Mouse (Mus musculus): ENCODE measurements at regions not wholly inside any gene's neighbourhood (a gene's known extent, or its start where the extent isn't known, plus 50 kb on each side); places are given as distances from the start of the nearest gene placed in this dataset.

DNA sequence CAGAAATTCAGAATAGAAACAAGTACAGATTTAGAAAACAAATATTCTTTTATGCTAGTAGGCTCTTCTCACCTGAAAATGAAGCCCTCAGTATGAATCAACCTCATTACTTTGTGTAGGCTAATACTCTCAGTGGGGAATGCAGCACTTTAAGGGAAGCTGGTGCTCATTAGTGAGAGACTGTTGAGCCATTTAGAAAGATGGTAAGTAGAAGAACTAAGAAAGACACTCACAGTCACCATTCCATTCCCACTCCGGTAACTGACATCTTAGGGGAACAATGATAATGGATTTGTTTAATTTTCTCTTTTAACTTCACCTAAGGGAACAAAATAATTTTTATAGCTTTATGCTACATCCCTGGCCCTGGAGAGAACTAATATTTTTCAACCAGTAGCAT, 648.0 kb upstream of the Nova1 start:
- Histone ChIP-seq H3K9me3 (no peaks in the 10 kb centered on the region), H3K36me3 (no peaks in the 10 kb centered on the region), H3K4me2 (replicated peaks) (no peak overlapping the region), H3K27me3 (no peaks in the 10 kb centered on the region), H3K4me3 (no peak overlapping the region), H3K4me1 (no peaks in the 10 kb centered on the region), H3K9ac (no peak overlapping the region), H3K27ac (no peak overlapping the region)
- 78% methylated on average over 1 of the region's 1 CpGs for WGBS
- ATAC-seq (ENCODE audit: low FRiP score, low read depth), result no peak

DNA sequence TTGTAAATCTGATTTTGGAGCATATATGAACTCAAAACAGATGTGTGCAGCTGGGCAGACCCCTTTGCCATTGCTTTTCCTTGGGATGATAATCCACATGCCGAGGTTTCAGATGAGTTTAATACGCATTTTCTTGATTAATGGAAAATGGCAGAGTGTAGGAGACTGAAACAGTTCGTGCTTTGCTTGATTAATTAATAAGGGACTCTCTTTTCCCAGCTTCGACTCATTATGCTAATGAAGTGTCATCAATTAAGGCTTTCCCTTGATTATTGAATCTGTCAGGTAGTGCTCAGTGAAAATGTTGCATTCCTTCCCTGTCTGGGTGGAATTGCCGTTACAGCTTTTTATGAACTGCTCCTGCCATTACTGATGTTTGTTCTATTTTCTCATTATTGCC, 647.2 kb upstream of the Nova1 start:
- H3K4me1 ChIP-seq, result no peaks in the 10 kb centered on the region
- no peaks in the 10 kb centered on the region for H3K27me3 ChIP-seq
- no peak overlapping the region for H3K4me2 ChIP-seq (replicated peaks)
- ATAC-seq (ENCODE audit: low FRiP score, low read depth), result no peak
- H3K9me3 ChIP-seq, result no peaks in the 10 kb centered on the region
- no peak overlapping the region for H3K27ac ChIP-seq
- no peak overlapping the region for H3K4me3 ChIP-seq
- H3K36me3 ChIP-seq, result no peaks in the 10 kb centered on the region
- no peak overlapping the region for H3K9ac ChIP-seq
- whole genome bisulfite sequencing, result 62% methylated on average over 5 of the region's 5 CpGs

DNA sequence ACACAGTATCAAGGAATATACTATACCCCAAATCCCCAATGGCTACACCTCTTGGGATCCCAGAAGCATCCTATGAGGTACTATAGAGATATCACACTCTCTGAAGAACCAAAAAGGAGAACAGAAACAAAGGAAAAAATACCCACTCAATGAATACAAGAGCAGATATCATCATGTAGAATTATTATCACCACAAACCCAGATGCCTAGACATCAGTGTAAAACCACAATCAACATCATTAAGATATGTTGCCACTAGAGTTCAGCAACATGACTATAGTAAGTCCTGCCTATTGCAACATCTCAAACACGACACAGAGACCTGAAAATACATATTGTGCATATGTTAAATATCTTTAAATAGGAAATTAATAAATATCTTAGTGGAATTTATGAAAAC, 612.9 kb upstream of the Nova1 start:
- no peaks in the 10 kb centered on the region for H3K27me3 ChIP-seq
- no peak overlapping the region for H3K27ac ChIP-seq
- H3K9ac ChIP-seq, result no peak overlapping the region
- 57% methylated on average over 1 of the region's 1 CpGs for WGBS
- no peaks in the 10 kb centered on the region for H3K4me1 ChIP-seq
- H3K4me2 ChIP-seq (replicated peaks), result no peak overlapping the region
- ATAC-seq (ENCODE audit: low FRiP score, low read depth), result no peak
- H3K36me3 ChIP-seq, result no peaks in the 10 kb centered on the region
- H3K9me3 ChIP-seq, result no peaks in the 10 kb centered on the region; the same call in 1 of the 2 replicates
- no peak overlapping the region for H3K4me3 ChIP-seq

DNA sequence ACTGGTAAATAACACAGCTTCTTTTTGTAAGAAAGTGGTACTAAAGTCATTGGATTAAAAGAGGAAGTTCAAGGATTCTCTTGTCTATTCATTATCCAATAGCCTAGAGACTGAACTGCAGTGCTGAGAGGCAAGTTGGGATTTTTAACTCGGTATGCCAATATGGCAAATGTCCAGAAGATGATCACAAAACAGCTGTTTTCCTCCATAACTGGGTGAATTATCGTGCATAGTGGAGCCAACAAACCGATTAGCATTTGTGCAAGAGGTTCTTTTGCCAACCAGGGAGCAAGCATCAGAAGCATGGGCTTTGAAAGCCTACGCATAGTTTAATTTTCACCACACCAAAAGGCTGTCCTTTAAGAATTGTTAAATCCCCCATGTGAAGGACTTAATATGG, 593.5 kb upstream of the Nova1 start:
- H3K4me3 ChIP-seq, result no peak overlapping the region
- WGBS, result 82% methylated on average over 4 of the region's 4 CpGs
- no peak for ATAC-seq (ENCODE audit: low FRiP score, low read depth)
- H3K9me3 ChIP-seq, result no peaks in the 10 kb centered on the region
- H3K36me3 ChIP-seq, result no peaks in the 10 kb centered on the region
- no peak overlapping the region for H3K4me2 ChIP-seq (replicated peaks)
- H3K9ac ChIP-seq, result no peak overlapping the region
- H3K4me1 ChIP-seq, result no peaks in the 10 kb centered on the region
- H3K27ac ChIP-seq, result no peak overlapping the region
- H3K27me3 ChIP-seq, result no peaks in the 10 kb centered on the region

DNA sequence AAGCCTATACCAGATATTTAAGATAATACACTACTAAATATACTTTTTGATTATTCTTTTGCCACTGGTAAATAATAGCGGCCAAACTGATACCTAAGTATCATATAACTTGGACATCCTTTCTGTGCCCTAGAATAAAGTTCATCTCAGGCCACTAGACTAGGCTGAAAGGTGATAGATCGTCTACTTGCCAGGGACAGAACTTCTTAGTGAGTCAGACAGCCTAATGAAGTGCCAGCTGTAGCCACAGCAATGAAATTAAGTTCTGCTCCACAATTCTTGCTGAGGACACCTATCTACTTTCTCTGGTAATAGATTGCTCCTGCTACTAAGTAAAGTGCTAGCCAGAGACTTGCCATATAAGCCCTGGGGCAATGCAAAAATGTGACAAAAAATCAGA, 587.8 kb upstream of the Nova1 start:
- WGBS, result 79% methylated on average over 2 of the region's 2 CpGs
- H3K4me2 ChIP-seq (replicated peaks), result no peak overlapping the region
- no peaks in the 10 kb centered on the region for H3K9me3 ChIP-seq
- no peaks in the 10 kb centered on the region for H3K4me1 ChIP-seq
- H3K36me3 ChIP-seq, result no peaks in the 10 kb centered on the region
- no peak overlapping the region for H3K9ac ChIP-seq
- no peaks in the 10 kb centered on the region for H3K27me3 ChIP-seq
- no peak overlapping the region for H3K4me3 ChIP-seq
- no peak for ATAC-seq (ENCODE audit: low FRiP score, low read depth)
- no peak overlapping the region for H3K27ac ChIP-seq

DNA sequence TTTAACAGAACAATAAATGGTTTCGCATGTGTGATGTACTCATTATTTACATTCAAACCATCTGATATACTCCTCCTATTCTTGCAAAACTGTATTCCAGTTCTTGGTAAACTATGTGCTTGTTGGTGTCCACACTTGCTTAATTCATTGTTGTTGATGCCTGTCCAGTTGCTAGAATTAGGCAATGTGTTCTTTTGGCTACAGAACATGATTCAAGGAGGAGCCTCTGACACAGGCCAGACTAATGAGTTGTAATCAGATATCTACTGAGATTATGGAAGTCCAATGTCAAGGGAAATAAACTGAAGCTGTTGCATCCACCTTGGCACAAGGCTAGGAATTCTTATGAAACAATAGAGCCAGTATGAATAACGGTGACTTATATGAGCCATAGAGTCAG, 587.4 kb upstream of the Nova1 start:
- H3K27ac ChIP-seq, result no peak overlapping the region
- H3K36me3 ChIP-seq, result no peaks in the 10 kb centered on the region
- H3K9ac ChIP-seq, result no peak overlapping the region
- H3K4me3 ChIP-seq, result no peak overlapping the region
- no peak overlapping the region for H3K4me2 ChIP-seq (replicated peaks)
- H3K9me3 ChIP-seq, result no peaks in the 10 kb centered on the region
- no peaks in the 10 kb centered on the region for H3K4me1 ChIP-seq
- H3K27me3 ChIP-seq, result no peaks in the 10 kb centered on the region
- ATAC-seq (ENCODE audit: low FRiP score, low read depth), result no peak
- 84% methylated on average over 2 of the region's 2 CpGs for WGBS

DNA sequence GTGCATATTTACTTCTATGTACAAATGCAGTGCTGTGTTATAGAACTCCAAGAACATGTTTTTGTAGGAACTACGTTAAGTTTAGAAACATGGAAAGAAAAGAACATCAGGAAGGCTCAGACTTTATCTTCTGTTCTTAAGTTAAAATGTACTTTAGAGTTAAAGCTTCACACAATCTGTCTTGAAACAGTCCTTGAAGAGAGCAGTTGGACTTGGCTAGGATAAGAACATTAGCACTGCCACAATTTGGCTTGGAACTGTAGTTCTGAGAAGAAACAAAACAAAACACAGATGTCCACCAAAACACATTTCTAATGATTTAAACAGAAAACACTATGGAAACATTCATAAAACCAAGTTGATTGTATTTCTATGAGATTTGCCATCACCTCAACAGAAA, 564.5 kb upstream of the Nova1 start:
- Histone ChIP-seq H3K27me3 (no peaks in the 10 kb centered on the region), H3K9ac (no peak overlapping the region), H3K4me2 (replicated peaks) (no peak overlapping the region), H3K4me1 (no peaks in the 10 kb centered on the region), H3K36me3 (no peaks in the 10 kb centered on the region), H3K9me3 (no peaks in the 10 kb centered on the region), H3K4me3 (no peak overlapping the region), H3K27ac (no peak overlapping the region)
- 83% methylated on average over 1 of the region's 1 CpGs for WGBS
- no peak for ATAC-seq (ENCODE audit: low FRiP score, low read depth)

DNA sequence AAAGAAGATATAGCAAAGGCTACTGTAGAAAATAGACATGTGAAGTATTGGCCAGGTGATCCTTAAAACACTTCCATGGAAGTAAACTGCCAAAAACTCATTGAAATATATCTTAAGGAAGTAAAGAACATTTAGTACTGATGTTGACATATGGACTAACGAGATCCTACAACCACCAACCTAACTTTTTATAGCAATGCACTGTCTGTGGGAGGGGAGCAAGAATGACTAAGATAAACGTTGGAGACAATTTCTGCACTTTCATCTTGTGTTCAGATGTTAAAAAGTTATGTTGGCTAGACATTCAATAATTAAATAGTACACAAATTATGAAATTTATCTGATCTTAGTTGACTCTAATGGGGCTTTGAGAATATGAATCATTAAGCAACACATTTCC, 534.5 kb upstream of the Nova1 start:
- Histone ChIP-seq H3K27ac (no peak overlapping the region), H3K9ac (no peak overlapping the region), H3K4me3 (no peak overlapping the region), H3K27me3 (no peaks in the 10 kb centered on the region), H3K36me3 (no peaks in the 10 kb centered on the region), H3K4me2 (replicated peaks) (no peak overlapping the region), H3K9me3 (no peaks in the 10 kb centered on the region), H3K4me1 (no peaks in the 10 kb centered on the region)
- 67% methylated on average over 2 of the region's 2 CpGs for WGBS
- ATAC-seq (ENCODE audit: low FRiP score, low read depth), result no peak

DNA sequence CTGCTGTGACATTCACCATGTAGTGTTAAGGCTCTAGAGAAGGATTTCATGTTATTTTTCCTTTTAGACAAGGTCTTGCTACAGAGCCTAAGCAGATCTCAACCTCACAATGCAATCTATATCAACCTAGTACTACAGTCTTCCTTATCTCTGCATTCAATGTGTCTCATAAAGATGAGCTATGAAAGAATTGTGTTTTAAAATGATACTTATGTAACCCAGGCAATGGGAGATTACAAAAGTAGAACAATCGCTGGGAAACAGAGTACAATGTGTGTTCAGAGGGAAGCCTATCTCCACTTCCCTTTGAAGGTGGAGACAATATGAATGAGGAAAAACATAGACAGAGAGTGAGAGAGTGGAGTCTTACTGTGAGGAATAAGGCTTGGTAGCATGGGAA, 532.5 kb upstream of the Nova1 start:
- Histone ChIP-seq H3K27me3 (no peaks in the 10 kb centered on the region), H3K4me3 (no peak overlapping the region), H3K36me3 (no peaks in the 10 kb centered on the region), H3K4me1 (no peaks in the 10 kb centered on the region), H3K27ac (no peak overlapping the region), H3K9me3 (no peaks in the 10 kb centered on the region), H3K9ac (no peak overlapping the region), H3K4me2 (replicated peaks) (no peak overlapping the region)
- no peak for ATAC-seq (ENCODE audit: low FRiP score, low read depth)
- WGBS, result 98% methylated on average over 1 of the region's 1 CpGs

DNA sequence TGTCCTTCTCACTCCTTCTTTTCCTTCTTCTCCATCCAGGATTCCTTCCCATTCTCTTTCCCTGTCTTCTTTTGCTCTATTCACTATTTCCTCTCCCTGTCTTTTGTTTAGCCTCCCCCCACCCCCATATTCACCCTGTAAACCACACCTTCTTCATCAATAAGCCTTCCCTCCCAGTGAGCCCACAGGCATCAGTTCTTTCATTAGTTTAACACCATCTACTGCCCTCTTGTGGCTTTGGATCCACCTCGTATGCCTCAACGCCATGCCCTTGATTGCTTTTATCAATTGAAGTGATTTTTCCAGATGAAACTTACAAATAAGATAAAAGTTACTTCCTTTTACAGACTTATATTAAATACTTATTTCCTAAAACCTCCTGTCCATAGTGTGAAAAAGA, 494.7 kb upstream of the Nova1 start:
- WGBS, result 18% methylated on average over 2 of the region's 2 CpGs
- H3K4me2 ChIP-seq (replicated peaks), result no peak overlapping the region
- ATAC-seq (ENCODE audit: low FRiP score, low read depth), result no peak

DNA sequence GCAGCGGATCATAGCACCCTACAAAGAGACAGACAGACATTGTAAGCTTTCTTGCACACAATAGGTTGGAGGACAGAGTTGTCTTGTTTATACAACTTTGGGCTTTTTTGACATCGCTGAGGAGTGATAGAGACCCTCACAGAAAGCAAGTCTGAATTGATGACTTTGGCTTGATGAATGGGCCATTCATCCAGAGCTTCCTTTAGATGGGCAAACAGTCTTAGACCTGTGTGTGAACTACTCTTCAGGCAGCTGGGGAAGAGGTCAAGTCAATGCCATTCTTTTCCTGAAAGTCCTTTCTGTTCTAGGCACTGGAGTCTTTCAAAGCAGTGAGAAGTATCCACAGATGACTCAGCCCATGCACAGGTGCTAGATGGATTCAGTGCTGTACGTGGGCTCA, 457.2 kb upstream of the Nova1 start:
- ATAC-seq (ENCODE audit: low FRiP score, low read depth), result no peak
- Histone ChIP-seq H3K9ac (no peak overlapping the region), H3K27me3 (no peaks in the 10 kb centered on the region), H3K36me3 (no peaks in the 10 kb centered on the region), H3K4me2 (replicated peaks) (no peak overlapping the region), H3K9me3 (no peaks in the 10 kb centered on the region), H3K4me3 (no peak overlapping the region), H3K4me1 (no peaks in the 10 kb centered on the region), H3K27ac (no peak overlapping the region)
- 81% methylated on average over 3 of the region's 3 CpGs for WGBS

More for the DNA sequence above, 494.7 kb upstream of the Nova1 start:
- H3K4me3 ChIP-seq, result no peak overlapping the region
- no peaks in the 10 kb centered on the region for H3K36me3 ChIP-seq
- no peaks in the 10 kb centered on the region for H3K27me3 ChIP-seq
- H3K27ac ChIP-seq, result no peak overlapping the region
- no peak overlapping the region for H3K9ac ChIP-seq
- H3K4me1 ChIP-seq, result no peaks in the 10 kb centered on the region
- H3K9me3 ChIP-seq, result no peaks in the 10 kb centered on the region

DNA sequence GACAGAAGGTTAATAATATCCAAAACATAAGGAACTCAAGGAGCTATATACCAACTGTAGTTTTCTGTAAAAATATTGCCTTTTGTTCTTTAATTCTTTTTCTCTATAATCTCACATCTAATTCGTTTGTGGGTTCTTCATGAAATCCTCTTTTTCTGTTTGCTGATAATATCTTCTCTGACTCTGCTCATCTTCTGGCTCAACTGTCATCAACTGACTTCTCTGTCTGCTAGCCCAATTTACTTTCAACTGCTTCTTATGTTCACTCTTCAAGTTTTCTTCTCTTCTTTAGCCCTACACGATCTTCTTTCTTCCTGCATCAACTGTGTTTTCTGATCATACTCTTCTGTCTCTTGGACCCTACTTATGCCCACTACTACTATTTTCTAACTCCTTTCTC, 453.6 kb upstream of the Nova1 start:
- Histone ChIP-seq H3K4me3 (no peak overlapping the region), H3K4me2 (replicated peaks) (no peak overlapping the region), H3K4me1 (no peaks in the 10 kb centered on the region), H3K27me3 (no peaks in the 10 kb centered on the region), H3K27ac (no peak overlapping the region), H3K9ac (no peak overlapping the region), H3K9me3 (no peaks in the 10 kb centered on the region), H3K36me3 (no peaks in the 10 kb centered on the region)
- ATAC-seq (ENCODE audit: low FRiP score, low read depth), result no peak
- WGBS, result 86% methylated on average over 2 of the region's 2 CpGs

DNA sequence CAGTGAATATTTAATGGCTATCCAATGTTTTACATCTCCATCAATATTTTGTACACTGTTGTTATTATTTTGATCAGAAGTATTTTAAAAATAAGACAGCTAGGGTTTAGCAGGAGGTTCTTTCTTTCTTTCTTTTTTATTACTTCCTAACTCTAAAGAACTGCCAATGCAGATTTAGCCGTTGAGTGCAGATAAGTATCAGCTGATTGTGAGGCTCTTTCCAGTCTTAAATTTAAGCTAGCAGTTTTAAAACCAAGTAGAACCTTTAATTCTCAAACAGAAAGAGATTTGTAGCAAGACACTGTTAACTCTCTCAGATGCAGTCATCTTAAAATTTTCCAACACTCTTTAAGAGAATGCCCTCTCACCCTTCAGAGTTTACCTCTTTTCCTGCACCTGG, 445.4 kb upstream of the Nova1 start:
- H3K27ac ChIP-seq, result no peak overlapping the region
- ATAC-seq (ENCODE audit: low FRiP score, low read depth), result no peak
- no peak overlapping the region for H3K4me2 ChIP-seq (replicated peaks)
- no peaks in the 10 kb centered on the region for H3K36me3 ChIP-seq
- H3K4me1 ChIP-seq, result no peaks in the 10 kb centered on the region
- no peak overlapping the region for H3K4me3 ChIP-seq
- H3K9me3 ChIP-seq, result no peaks in the 10 kb centered on the region
- H3K9ac ChIP-seq, result no peak overlapping the region
- 56% methylated on average over 1 of the region's 1 CpGs for whole genome bisulfite sequencing
- no peaks in the 10 kb centered on the region for H3K27me3 ChIP-seq

DNA sequence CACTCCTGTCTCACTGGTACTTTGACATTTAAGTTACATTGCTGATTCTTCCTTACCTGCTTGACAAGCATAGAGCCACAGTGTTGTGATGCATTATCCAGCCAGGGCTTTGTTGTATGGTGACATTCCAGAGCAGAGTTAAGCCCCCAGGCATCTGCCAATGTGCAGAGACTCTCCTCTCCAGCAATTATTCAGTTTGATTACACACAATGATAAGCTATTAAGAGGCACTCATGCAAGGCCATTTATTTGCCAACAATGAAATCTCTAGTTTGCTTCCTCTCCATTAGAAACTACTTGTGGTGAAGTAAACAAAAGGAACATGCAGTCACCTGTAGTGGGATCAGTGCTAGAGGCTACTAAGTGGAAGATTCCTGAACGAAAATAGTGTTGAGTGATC, 444.7 kb upstream of the Nova1 start:
- Histone ChIP-seq H3K4me2 (replicated peaks) (no peak overlapping the region), H3K4me3 (no peak overlapping the region), H3K36me3 (no peaks in the 10 kb centered on the region), H3K9me3 (no peaks in the 10 kb centered on the region), H3K27me3 (no peaks in the 10 kb centered on the region), H3K27ac (no peak overlapping the region), H3K9ac (no peak overlapping the region), H3K4me1 (no peaks in the 10 kb centered on the region)
- WGBS, result 64% methylated on average over 1 of the region's 1 CpGs
- no peak for ATAC-seq (ENCODE audit: low FRiP score, low read depth)
